Mouse (Mus musculus) liver, embryonic 12.5 days (tissue): ENCODE data around the gene Ubash3a. TPM values are rescaled to one million over a fixed set of nuclear protein-coding genes. Genes with fewer than 3 reads are reported as not detected.

Source experiments
- ATAC-seq: fragments of 200-750 bp; cut with Nextera tagmentation; 2 replicates; pipeline ENCODE4 v1.8.0; 2017; ENCODE audit warnings: moderate number of reproducible peaks, mild to moderate bottlenecking, moderate library complexity
- H3K27ac ChIP-seq: fragments of 300-500 bp; sonication (generic); 2 replicates; pipeline ENCODE4 v1.5.1; 2016; ENCODE audit warnings: mild to moderate bottlenecking
- H3K27me3 ChIP-seq: fragments of 300-500 bp; sonication (generic); replicated peaks from 2 replicates; pipeline ENCODE4 v1.6.1; 2016; ENCODE audit warnings: mild to moderate bottlenecking, moderate library complexity
- H3K36me3 ChIP-seq: fragments of 300-500 bp; sonication (generic); 2 replicates; pipeline ENCODE4 v1.6.1; 2016; ENCODE audit warnings: mild to moderate bottlenecking, moderate library complexity
- H3K4me1 ChIP-seq: fragments of 300-500 bp; sonication (generic); 2 replicates; pipeline ENCODE4 v1.6.1; 2016
- H3K4me2 ChIP-seq: fragments of 300-500 bp; sonication (generic); 2 replicates; pipeline ENCODE4 v1.6.1; 2016; ENCODE audit warnings: mild to moderate bottlenecking, moderate library complexity
- H3K4me3 ChIP-seq: fragments of 300-500 bp; sonication (generic); 2 replicates; pipeline ENCODE4 v1.5.1; 2016; ENCODE audit warnings: mild to moderate bottlenecking, moderate library complexity
- H3K9ac ChIP-seq: fragments of 300-500 bp; sonication (generic); 2 replicates; pipeline ENCODE4 v1.6.1; 2016; ENCODE audit warnings: mild to moderate bottlenecking, moderate library complexity
- H3K9me3 ChIP-seq: fragments of 300-500 bp; sonication (generic); replicated peaks from 2 replicates; pipeline ENCODE4 v1.6.1; 2016; ENCODE audit warnings: mild to moderate bottlenecking, moderate library complexity
- WGBS: fragments of 180-500 bp; shearing (Covaris S2); methylation state at CpG from one replicate; pipeline ENCODE4 v1.1.7; 2016; ENCODE audit not compliant: insufficient replicate concordance; 5-methylcytosine and 5-hydroxymethylcytosine counted together
- polyA plus RNA-seq: library from polyadenylated mRNA; unstranded; fragments of >200 nt; fragmentation: Nextera tagmentation; extraction: Ambion mirVana; gene quantifications from 2 replicates; pipeline ENCODE4 v1.2.1, GENCODE M21; 2016

Gene Ubash3a
- polyA plus RNA-seq, 1 experiment from 2014 or later = 25.6 TPM

DNA sequence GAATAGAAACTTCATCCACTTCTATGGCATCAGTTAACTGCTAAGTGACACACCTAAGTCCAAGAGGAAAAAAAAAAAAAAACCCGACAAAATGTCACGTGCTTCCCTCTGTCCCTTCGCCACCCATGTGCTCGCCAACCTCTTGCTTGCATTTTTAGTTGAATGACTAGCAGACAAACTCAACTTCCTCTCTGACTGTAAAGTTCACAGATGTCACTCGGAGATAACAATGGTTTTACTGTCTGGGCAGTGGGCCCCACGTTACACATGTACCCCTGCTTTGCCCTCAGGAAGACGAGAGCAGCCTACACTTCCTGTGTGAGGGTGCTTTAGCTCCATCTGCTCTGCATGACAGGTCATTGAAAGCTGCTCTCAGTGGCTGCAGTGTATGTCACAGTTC lies 16.2 kb downstream of the Ubash3a start:
- 35% methylated on average over 7 of the region's 7 CpGs for WGBS
- no peak overlapping the region for H3K4me3 ChIP-seq
- peaks cover 46% of the 10 kb centered on the region for H3K4me1 ChIP-seq
- H3K9ac ChIP-seq = no peak overlapping the region
- H3K27ac ChIP-seq = no peak overlapping the region
- H3K4me2 ChIP-seq = 0 out of 2 replicates have a peak overlapping the region, but pooled peaks have one; percentile 4
- H3K27me3 ChIP-seq = no peaks in the 10 kb centered on the region
- H3K9me3 ChIP-seq = no peaks in the 10 kb centered on the region
- peak; percentile 66; the same call in 1 of the 2 replicates for ATAC-seq
- H3K36me3 ChIP-seq = peaks cover 63% of the 10 kb centered on the region

DNA sequence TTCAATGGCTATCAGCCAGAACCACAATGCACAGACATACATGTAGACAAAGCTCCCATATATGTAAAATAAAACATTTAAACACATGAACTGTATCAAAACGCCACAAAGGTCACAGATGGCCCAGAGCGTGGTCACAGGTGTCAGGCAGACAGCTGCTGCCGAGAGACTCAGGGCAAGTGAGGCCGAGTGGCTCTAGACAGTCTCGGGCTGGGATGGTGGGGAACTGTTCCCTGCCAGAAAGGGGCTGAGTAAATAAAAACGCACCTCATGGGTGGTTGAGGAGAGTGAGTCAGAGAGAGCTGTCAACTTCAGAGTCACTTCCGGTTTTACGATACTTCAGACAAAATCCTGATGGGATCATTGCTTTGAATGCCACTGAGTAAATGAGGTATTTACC lies 16.9 kb downstream of the Ubash3a start:
- H3K9ac ChIP-seq = no peak overlapping the region
- no peak for ATAC-seq
- no peak overlapping the region for H3K4me2 ChIP-seq
- H3K4me1 ChIP-seq = peaks cover 45% of the 10 kb centered on the region
- H3K9me3 ChIP-seq = no peaks in the 10 kb centered on the region
- peaks cover 58% of the 10 kb centered on the region for H3K36me3 ChIP-seq
- WGBS = 72% methylated on average over 8 of the region's 8 CpGs
- no peaks in the 10 kb centered on the region for H3K27me3 ChIP-seq
- no peak overlapping the region for H3K27ac ChIP-seq
- H3K4me3 ChIP-seq = no peak overlapping the region

DNA sequence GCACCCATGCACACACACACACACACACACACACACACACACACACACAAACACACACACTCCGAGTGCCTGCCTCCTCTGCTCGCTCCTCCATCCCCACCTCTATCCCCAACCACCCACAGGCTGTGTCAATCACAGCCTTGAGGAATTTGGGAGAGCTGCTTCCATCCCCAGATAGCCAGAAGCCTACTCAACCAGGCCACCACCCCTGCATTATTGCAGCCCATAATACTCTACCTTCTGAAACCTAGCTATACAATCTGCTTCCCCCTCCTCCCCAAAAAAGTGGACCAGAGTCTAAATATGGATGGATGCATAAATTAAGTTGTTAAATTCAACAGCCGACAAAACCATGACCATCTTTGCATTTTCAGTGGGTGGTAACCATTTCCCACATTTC lies 18.7 kb downstream of the Ubash3a start:
- H3K27ac ChIP-seq = no peak overlapping the region
- H3K4me1 ChIP-seq = peaks cover 30% of the 10 kb centered on the region
- WGBS = 81% methylated on average over 3 of the region's 3 CpGs
- H3K9me3 ChIP-seq = no peaks in the 10 kb centered on the region
- no peak overlapping the region for H3K9ac ChIP-seq
- H3K27me3 ChIP-seq = no peaks in the 10 kb centered on the region
- no peak for ATAC-seq
- H3K36me3 ChIP-seq = peaks cover 46% of the 10 kb centered on the region
- no peak overlapping the region for H3K4me3 ChIP-seq
- no peak overlapping the region for H3K4me2 ChIP-seq

DNA sequence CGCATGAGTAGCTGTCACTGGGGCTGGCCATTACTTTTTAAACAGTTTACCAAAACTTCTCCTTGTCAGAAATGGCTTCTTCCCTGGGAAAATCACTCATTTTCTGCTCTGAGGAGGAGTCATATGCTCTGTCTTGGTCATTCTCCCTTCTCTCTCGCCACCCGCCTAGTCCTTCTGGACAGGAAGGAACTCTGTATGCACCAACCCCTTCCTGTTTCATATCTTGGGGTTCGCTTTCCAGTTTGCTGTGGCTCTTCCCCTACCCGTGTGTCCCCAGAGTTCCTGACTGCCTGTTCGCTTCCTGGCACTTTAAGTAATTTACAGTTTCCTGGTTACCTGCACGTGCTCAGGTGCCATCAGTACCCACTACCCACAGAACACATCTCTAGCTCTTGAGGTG lies 19.3 kb downstream of the Ubash3a start:
- no peak for ATAC-seq
- Histone ChIP-seq H3K4me2 (no peak overlapping the region), H3K27ac (no peak overlapping the region), H3K36me3 (peaks cover 46% of the 10 kb centered on the region), H3K9ac (no peak overlapping the region), H3K9me3 (no peaks in the 10 kb centered on the region), H3K4me1 (peaks cover 26% of the 10 kb centered on the region), H3K4me3 (no peak overlapping the region), H3K27me3 (no peaks in the 10 kb centered on the region)
- WGBS = 58% methylated on average over 7 of the region's 7 CpGs

DNA sequence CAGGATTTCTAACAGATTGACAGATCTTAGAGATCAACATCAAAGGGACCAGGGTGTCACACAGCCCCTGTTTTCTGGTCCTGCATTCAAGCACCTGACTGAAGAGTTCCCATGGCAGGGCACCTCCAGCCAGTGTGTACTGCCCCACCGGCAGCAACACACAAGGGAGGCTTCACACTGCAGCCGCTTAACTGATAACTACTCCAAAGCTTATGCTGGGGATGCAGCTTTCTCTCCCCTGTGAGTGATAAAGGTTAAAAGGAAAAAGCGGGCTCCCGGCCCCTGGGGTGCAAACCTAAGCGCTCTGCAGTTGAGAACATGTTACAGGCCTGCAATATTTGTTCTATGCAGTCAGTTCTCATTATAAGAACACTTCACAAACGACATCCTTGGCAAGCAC lies 24.1 kb downstream of the Ubash3a start:
- 75% methylated on average over 6 of the region's 6 CpGs for WGBS
- no peak for ATAC-seq
- no peak overlapping the region for H3K4me2 ChIP-seq
- H3K9ac ChIP-seq = no peak overlapping the region
- peaks cover 70% of the 10 kb centered on the region for H3K36me3 ChIP-seq
- no peaks in the 10 kb centered on the region; the same call in 1 of the 2 replicates for H3K9me3 ChIP-seq
- H3K27ac ChIP-seq = no peak overlapping the region
- no peak overlapping the region for H3K4me3 ChIP-seq
- no peaks in the 10 kb centered on the region for H3K4me1 ChIP-seq
- H3K27me3 ChIP-seq = no peaks in the 10 kb centered on the region

DNA sequence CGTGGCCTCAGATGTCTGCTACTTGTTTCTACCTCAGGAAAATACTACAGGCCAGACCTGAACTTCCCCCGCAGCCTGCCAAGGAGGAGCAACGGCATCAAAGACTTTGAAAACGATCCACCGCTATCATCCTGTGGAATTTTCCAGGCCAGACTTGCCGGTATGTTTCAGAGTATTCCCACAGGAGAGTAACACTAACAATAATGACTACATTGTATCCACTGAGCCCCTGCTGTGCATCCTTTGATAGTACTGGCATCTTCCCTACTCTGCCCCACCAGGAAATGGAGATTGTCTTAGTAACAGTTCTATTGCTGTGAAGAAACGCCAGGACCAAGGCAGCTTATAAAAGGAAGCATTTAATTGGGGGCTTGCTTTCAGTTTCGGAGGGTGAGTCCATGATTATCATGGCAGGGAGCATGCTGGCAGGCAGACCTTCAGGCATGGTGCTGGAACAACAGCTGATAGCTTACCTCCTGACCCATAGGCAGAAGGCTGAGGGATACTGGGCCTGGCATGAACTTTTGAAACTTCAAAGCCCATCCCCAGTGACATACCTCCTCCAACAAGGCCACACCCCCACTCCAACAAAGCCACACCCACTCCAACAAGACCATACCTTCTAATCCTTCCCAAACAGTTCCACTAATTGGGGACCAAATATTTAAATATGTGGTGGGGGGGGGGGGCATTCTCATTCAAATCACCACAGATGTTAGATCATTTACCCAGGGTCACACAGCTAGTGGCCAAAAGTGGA lies 24.8 kb downstream of the Ubash3a start:
- no peak overlapping the region for H3K4me2 ChIP-seq
- no peak overlapping the region for H3K9ac ChIP-seq
- 80% methylated on average over 8 of the region's 8 CpGs for WGBS
- H3K36me3 ChIP-seq = peaks cover 75% of the 10 kb centered on the region
- no peak for ATAC-seq
- no peaks in the 10 kb centered on the region; the same call in 1 of the 2 replicates for H3K9me3 ChIP-seq
- no peak overlapping the region for H3K4me3 ChIP-seq
- no peak overlapping the region for H3K27ac ChIP-seq
- H3K27me3 ChIP-seq = no peaks in the 10 kb centered on the region
- H3K4me1 ChIP-seq = no peaks in the 10 kb centered on the region

DNA sequence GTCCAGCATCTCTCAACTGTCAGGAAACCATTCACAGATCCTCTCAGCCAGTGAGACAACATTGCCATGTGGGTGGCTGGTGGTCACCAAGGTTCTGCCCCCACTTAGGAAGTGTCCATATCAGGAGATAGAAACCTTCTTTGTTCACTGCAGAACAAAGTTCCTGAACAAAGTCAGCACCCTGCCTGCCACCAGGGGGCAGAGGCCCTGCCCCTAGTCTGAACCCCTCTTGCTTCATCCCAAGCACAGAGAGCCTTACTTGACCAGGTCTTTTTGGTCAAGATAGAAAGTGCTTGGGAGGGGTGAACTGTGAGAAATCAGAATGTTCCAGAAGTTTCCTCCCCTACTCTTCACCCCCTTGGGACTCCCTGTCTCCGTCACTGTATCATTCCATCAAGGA lies 28.2 kb downstream of the Ubash3a start:
- Histone ChIP-seq H3K4me3 (no peak overlapping the region), H3K4me1 (peaks cover 10% of the 10 kb centered on the region), H3K36me3 (peaks cover 91% of the 10 kb centered on the region), H3K9ac (no peak overlapping the region), H3K9me3 (no peaks in the 10 kb centered on the region; the same call in 1 of the 2 replicates), H3K27ac (no peak overlapping the region), H3K27me3 (no peaks in the 10 kb centered on the region), H3K4me2 (no peak overlapping the region)
- 85% methylated on average over 1 of the region's 1 CpGs for WGBS
- no peak for ATAC-seq

DNA sequence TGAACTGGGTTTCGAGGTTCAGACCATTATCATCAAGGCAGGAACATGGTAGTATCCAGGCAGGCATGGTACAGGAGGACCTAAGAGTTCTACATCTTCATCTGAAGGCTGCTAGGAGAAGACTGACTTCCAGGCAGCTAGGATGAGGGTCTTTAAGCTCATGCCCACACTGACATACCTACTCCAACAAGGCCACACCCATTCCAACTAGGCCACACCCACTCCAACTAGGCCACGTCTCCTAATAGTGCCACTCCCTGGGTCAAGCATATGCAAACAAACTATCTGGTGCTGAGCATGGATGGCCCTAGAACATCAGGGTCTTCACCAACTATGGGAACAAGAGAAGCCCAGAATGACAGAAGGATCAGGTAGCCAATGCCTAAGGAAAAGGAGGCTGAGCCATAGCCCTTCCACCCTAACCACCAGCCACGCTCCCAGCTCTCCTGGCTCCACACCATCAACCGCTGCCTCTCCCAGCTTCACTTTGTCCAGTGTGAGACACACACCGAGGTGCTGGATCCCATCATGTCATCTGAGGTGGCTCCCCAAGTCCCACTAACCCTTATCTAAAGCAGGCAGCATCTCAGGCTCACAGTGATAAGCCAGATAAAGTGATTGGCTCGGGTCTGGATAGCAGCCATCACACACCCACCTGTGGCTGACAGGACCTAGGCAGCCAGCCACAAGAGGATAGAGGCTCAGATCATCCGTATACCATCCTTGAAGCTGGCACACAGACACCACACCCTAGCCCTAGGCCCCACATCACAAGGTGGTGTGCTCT lies 30.8 kb downstream of the Ubash3a start:
- H3K9me3 ChIP-seq = peaks cover 3% of the 10 kb centered on the region; the same call in 1 of the 2 replicates
- 54% methylated on average over 7 of the region's 7 CpGs for WGBS
- ATAC-seq = peak; percentile 76
- peaks cover 10% of the 10 kb centered on the region for H3K4me1 ChIP-seq
- no peak overlapping the region for H3K4me2 ChIP-seq
- H3K4me3 ChIP-seq = no peak overlapping the region
- H3K36me3 ChIP-seq = peaks cover 93% of the 10 kb centered on the region
- H3K27me3 ChIP-seq = no peaks in the 10 kb centered on the region
- no peak overlapping the region for H3K27ac ChIP-seq
- H3K9ac ChIP-seq = no peak overlapping the region

DNA sequence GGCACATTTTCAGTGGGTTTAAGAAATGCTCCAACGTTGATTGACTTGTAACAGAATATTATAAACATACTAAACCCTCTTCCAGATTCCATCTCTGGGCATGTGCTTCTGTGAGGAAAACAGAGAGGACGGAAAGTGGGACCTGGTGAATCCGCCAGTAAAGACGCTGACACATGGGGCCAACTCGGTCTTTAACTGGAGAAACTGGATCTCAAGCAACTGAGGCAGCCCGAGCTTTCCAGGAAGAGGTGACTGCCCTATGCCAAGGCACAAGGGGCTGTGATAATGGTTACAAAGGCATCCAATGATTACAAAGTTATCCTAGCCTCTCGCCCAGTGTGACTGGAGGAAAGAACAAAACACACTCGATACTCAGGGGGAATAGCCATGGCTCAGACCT lies 33.5 kb downstream of the Ubash3a start:
- peaks cover 73% of the 10 kb centered on the region for H3K36me3 ChIP-seq
- WGBS = 76% methylated on average over 8 of the region's 8 CpGs
- no peaks in the 10 kb centered on the region for H3K27me3 ChIP-seq
- H3K4me1 ChIP-seq = peaks cover 10% of the 10 kb centered on the region
- H3K9me3 ChIP-seq = peaks cover 10% of the 10 kb centered on the region
- no peak overlapping the region for H3K9ac ChIP-seq
- H3K4me2 ChIP-seq = no peak overlapping the region
- no peak overlapping the region for H3K27ac ChIP-seq
- ATAC-seq = no peak
- no peak overlapping the region for H3K4me3 ChIP-seq

DNA sequence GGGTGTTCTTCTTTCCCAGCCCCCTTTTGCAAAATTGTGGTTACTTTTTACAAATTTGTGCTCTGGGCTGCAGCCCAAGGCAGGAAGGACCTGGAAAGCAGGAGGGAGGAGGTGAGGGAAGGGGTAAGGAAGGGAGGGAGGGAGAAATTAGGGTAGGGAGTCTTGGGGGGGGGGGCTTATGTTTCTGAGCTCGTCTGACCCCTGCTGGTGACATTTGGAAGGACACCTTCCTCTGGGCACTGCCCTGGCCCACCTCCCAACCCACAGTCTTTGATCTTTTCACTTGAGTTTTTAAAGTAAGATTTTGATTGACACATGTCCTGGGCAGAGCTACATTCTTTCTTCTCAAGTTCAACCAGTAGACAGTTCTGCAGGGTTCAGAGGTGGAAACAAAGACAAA lies 35.1 kb downstream of the Ubash3a start:
- H3K27me3 ChIP-seq = no peaks in the 10 kb centered on the region
- H3K27ac ChIP-seq = no peak overlapping the region
- peaks cover 57% of the 10 kb centered on the region for H3K36me3 ChIP-seq
- H3K4me3 ChIP-seq = no peak overlapping the region
- peaks cover 17% of the 10 kb centered on the region for H3K4me1 ChIP-seq
- peaks cover 10% of the 10 kb centered on the region for H3K9me3 ChIP-seq
- H3K9ac ChIP-seq = no peak overlapping the region
- H3K4me2 ChIP-seq = no peak overlapping the region
- WGBS = 20% methylated on average over 1 of the region's 1 CpGs
- ATAC-seq = no peak

DNA sequence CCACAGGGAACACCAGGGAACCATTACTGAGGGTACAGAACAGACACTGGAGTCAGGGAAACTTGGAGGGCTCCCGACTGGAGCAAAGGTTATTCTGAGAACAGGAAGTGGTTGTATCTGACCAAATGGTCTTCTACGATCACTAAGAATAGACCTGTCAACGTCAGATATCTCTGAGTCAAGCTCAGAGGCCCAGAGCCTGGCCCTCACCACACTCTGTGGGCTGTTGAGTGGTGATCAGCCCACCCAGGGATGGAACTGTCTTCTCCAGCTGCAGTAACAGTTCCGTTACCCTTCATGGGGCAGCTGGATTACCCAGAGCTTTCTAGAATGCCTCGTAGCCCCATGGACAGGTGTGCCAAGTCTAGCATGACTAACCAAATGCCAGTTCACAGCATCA lies 37.6 kb downstream of the Ubash3a start:
- Histone ChIP-seq H3K4me2 (no peak overlapping the region), H3K36me3 (peaks cover 32% of the 10 kb centered on the region), H3K9me3 (peaks cover 10% of the 10 kb centered on the region), H3K4me3 (no peak overlapping the region), H3K27ac (no peak overlapping the region), H3K4me1 (peaks cover 6% of the 10 kb centered on the region), H3K9ac (no peak overlapping the region), H3K27me3 (no peaks in the 10 kb centered on the region)
- no peak for ATAC-seq
- 17% methylated on average over 5 of the region's 5 CpGs for WGBS

DNA sequence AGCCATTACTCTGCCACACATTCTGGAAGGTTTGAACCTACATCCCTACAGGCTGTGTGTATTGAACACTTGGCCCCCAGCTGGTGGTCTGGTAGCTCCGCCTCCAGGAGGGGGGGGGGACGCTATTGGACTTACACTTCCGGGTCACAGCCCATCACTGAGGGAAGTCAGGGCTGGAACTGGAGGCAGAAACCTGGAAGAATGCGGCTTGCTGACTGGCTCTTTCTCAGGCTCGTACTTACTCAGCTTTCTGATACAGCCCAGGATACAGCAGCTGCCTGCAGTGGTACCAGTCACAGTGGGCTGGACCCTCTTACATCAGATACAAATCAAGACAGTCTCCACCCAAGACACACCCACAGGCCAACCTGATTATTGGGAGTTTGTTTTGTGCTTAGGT lies 39.5 kb downstream of the Ubash3a start:
- H3K4me2 ChIP-seq = no peak overlapping the region
- H3K27ac ChIP-seq = no peak overlapping the region
- no peaks in the 10 kb centered on the region for H3K27me3 ChIP-seq
- no peak overlapping the region for H3K9ac ChIP-seq
- H3K36me3 ChIP-seq = peaks cover 17% of the 10 kb centered on the region
- H3K4me3 ChIP-seq = no peak overlapping the region
- no peak for ATAC-seq
- WGBS = 30% methylated on average over 5 of the region's 5 CpGs
- H3K9me3 ChIP-seq = peaks cover 10% of the 10 kb centered on the region
- H3K4me1 ChIP-seq = peaks cover 6% of the 10 kb centered on the region
